In genomic region chrX:152918212-152918611, GRCm38 (mm10) we compare ENCODE assay signal across 10 mouse cellular contexts.
DNase-seq lines count a peak whose midpoint lies in the region; ATAC-seq and TF ChIP-seq lines count a peak whose summit lies in the region.
"Had no signal": no experiment of that assay in that cellular context is flagged by ENCODE, and none has a peak within 500 bp of the region (broad histone marks: within the 10 kb centered on the region; RNA-seq: fewer than 3 reads in every experiment).

No protein-coding gene starts in this region.

- TF ChIP-seq CTCF in liver, embryonic 14.5 days (IDR thresholded peaks at IDR 0.05; ENCODE audit: low read depth) = peak; percentile 79

- no peak overlapping the region for H3K4me2 ChIP-seq in neural tube, embryonic 15.5 days
- H3K4me2 ChIP-seq in liver, embryonic 14.5 days (ENCODE audit: low read depth) = no peak overlapping the region
- H3K4me2 ChIP-seq: stomach, embryonic 15.5 days had no signal

- DNase-seq in neural tube, embryonic 10.5 days (ENCODE audit: extremely low spot score, low spot score) = peak; percentile 77
- DNase-seq in cerebellum, adult 18-20 months = peak; percentile 73 to 80
- peak; percentile 45 to 66 for DNase-seq in frontal cortex, postnatal 25 days (ENCODE audit: low spot score in 2 of 2)
- peak; percentile 46 for DNase-seq in kidney, postnatal 14 days
- DNase-seq in liver, embryonic 14.5 days (ENCODE audit: low read depth in 3 of 3, low spot score in 3 of 3) = peak in 2 of 3 experiments; percentile 1 to 6
- peak; percentile 33 for DNase-seq in retina, postnatal 7 days (ENCODE audit: low read depth, low spot score)
- DNase-seq in urinary bladder, adult 18-20 months (ENCODE audit: low spot score in 2 of 2) = peak; percentile 39 to 50

- H3K4me3 ChIP-seq in neural tube, embryonic 15.5 days (replicated peaks) = no peak overlapping the region
- no peak overlapping the region for H3K4me3 ChIP-seq in liver, embryonic 14.5 days (ENCODE audit: insufficient read depth in 1 of 2, low read depth in 2 of 2, low read length in 2 of 2)
- H3K4me3 ChIP-seq: erythroblast, embryonic 14.5 days; stomach, embryonic 15.5 days had no signal

- 41% methylated on average over 1 of the region's 1 CpGs for WGBS in neural tube, embryonic 15.5 days
- 26% methylated on average over 1 of the region's 1 CpGs for WGBS in liver, embryonic 14.5 days (ENCODE audit: insufficient replicate concordance)

- no peak for TF ChIP-seq EP300 in liver, embryonic 14.5 days (IDR thresholded peaks at IDR 0.05; ENCODE audit: low read depth)

- H3K9me3 ChIP-seq in neural tube, embryonic 15.5 days (replicated peaks) = no peaks in the 10 kb centered on the region
- H3K9me3 ChIP-seq in liver, embryonic 14.5 days (ENCODE audit: control insufficient read depth, low read length) = no peaks in the 10 kb centered on the region
- H3K9me3 ChIP-seq: stomach, embryonic 15.5 days had no signal

- no peak overlapping the region for H3K27ac ChIP-seq in neural tube, embryonic 15.5 days (replicated peaks)
- no peak overlapping the region for H3K27ac ChIP-seq in liver, embryonic 14.5 days
- H3K27ac ChIP-seq: stomach, embryonic 15.5 days had no signal

- no peaks in the 10 kb centered on the region for H3K36me3 ChIP-seq in neural tube, embryonic 15.5 days
- H3K36me3 ChIP-seq in liver, embryonic 14.5 days (replicated peaks; ENCODE audit: control insufficient read depth, insufficient read depth, low read depth) = no peaks in the 10 kb centered on the region
- H3K36me3 ChIP-seq: stomach, embryonic 15.5 days had no signal

- ATAC-seq in neural tube, embryonic 15.5 days (ENCODE audit: low FRiP score) = no peak
- no peak for ATAC-seq in liver, embryonic 14.5 days (ENCODE audit: insufficient read depth)

- no peaks in the 10 kb centered on the region for H3K27me3 ChIP-seq in neural tube, embryonic 15.5 days (replicated peaks)
- no peaks in the 10 kb centered on the region for H3K27me3 ChIP-seq in liver, embryonic 14.5 days (ENCODE audit: control insufficient read depth, insufficient read depth, low read length)
- H3K27me3 ChIP-seq: stomach, embryonic 15.5 days had no signal

- no peak overlapping the region for H3K9ac ChIP-seq in neural tube, embryonic 15.5 days (replicated peaks)
- no peak overlapping the region for H3K9ac ChIP-seq in liver, embryonic 14.5 days (replicated peaks)
- H3K9ac ChIP-seq: stomach, embryonic 15.5 days had no signal

- no peaks in the 10 kb centered on the region for H3K4me1 ChIP-seq in neural tube, embryonic 15.5 days
- H3K4me1 ChIP-seq in liver, embryonic 14.5 days (replicated peaks; ENCODE audit: control insufficient read depth in 2 of 2, insufficient read depth in 2 of 2, low read length in 1 of 2) = no peaks in the 10 kb centered on the region
- H3K4me1 ChIP-seq: stomach, embryonic 15.5 days had no signal

Comparison
In these comparisons a context has a peak if more than half of its experiments do, and no peak if none do; other contexts are left out.
1. DNase-seq: peak in every context shown above with its lines; median percentile 77 in neural tube, embryonic 10.5 days; 76 in cerebellum, adult 18-20 months; 56 in frontal cortex, postnatal 25 days; 46 in kidney, postnatal 14 days; 44 in urinary bladder, adult 18-20 months; 33 in retina, postnatal 7 days; 4 in liver, embryonic 14.5 days.